Mouse (Mus musculus) MEL (cell line): ENCODE measurements around the gene Hcrt. TPM values are rescaled to one million over a fixed set of nuclear protein-coding genes. Genes with fewer than 3 reads are reported as not detected.

ENCODE experiments used
- DNase-seq: peaks from one replicate; pipeline ENCODE4 v3.0.0; 2011; ENCODE audit warnings: low read depth, low spot score
- H3K27ac ChIP-seq: 2 replicates; pipeline ENCODE4 v1.5.1; 2012; ENCODE audit warnings: low read depth, mild to moderate bottlenecking, control low read depth, low read length, moderate library complexity; ENCODE audit not compliant: control insufficient read depth
- H3K27me3 ChIP-seq, 2 experiments: fragments of 150-350 bp in 1 of 2; sonication (generic) in 1 of 2; 2 replicates each; pipeline ENCODE4 v1.6.1; 2012; ENCODE audit warnings: low read length in 2 of 2, mild to moderate bottlenecking in 2 of 2, improper control_type of control experiment in 1 of 2, moderate library complexity in 1 of 2; ENCODE audit not compliant: insufficient read depth in 2 of 2, control insufficient read depth in 1 of 2
- H3K36me3 ChIP-seq, 2 experiments: 2 replicates each; pipeline ENCODE4 v1.6.1; 2012 to 2014; ENCODE audit warnings: low read length in 2 of 2, improper control_type of control experiment in 1 of 2, inconsistent platforms in 1 of 2, mild to moderate bottlenecking in 1 of 2; ENCODE audit not compliant: insufficient read depth in 2 of 2, control insufficient read depth in 1 of 2
- H3K4me1 ChIP-seq, 2 experiments: fragments of 150-350 bp in 1 of 2; sonication (generic) in 1 of 2; 2 replicates each; pipeline ENCODE4 v1.6.1; 2012; ENCODE audit warnings: low read length in 2 of 2, improper control_type of control experiment in 1 of 2, mild to moderate bottlenecking in 1 of 2; ENCODE audit not compliant: insufficient read depth in 2 of 2, control insufficient read depth in 1 of 2
- H3K4me3 ChIP-seq, 2 experiments: fragments of 150-350 bp in 1 of 2; sonication (generic) in 1 of 2; 2 replicates each; pipeline ENCODE4 v1.5.1; 2012; ENCODE audit warnings: low read depth in 2 of 2, low read length in 2 of 2, mild to moderate bottlenecking in 2 of 2, moderate library complexity in 2 of 2, control low read depth in 1 of 2, improper control_type of control experiment in 1 of 2; ENCODE audit not compliant: control insufficient read depth in 1 of 2, insufficient read depth in 1 of 2
- H3K79me2 ChIP-seq: 2 replicates; pipeline ENCODE4 v1.6.1; 2012; ENCODE audit warnings: mild to moderate bottlenecking, low read length, moderate library complexity; ENCODE audit not compliant: control insufficient read depth, poor library complexity, insufficient read depth
- H3K9ac ChIP-seq: 2 replicates; pipeline ENCODE4 v1.6.1; 2012; ENCODE audit warnings: low read depth, mild to moderate bottlenecking, control low read depth, low read length, moderate library complexity; ENCODE audit not compliant: control insufficient read depth, poor library complexity, severe bottlenecking
- H3K9me3 ChIP-seq: fragments of 150-350 bp; sonication (generic); replicated peaks from 2 replicates; pipeline ENCODE4 v1.6.1; 2012; ENCODE audit warnings: mild to moderate bottlenecking, low read length, improper control_type of control experiment, moderate library complexity; ENCODE audit not compliant: insufficient read depth
- BHLHE40 ChIP-seq: IDR thresholded peaks from 2 replicates; pipeline ENCODE4 v1.6.1; 2012; ENCODE audit warnings: low read depth, mild to moderate bottlenecking, inconsistent platforms, low read length, improper control_type of control experiment, borderline replicate concordance
- CHD2 ChIP-seq: IDR thresholded peaks from 2 replicates; pipeline ENCODE4 v1.6.1; 2011; ENCODE audit warnings: low read length, improper control_type of control experiment
- CTCF ChIP-seq, 3 experiments: IDR thresholded peaks in 2 of 3; conservative IDR thresholded peaks in 1 of 3; 2 replicates each; pipeline ENCODE4 v1.5.1; 2011 to 2012; ENCODE audit warnings: low read length in 3 of 3, low read depth in 2 of 3, mild to moderate bottlenecking in 2 of 3, improper control_type of control experiment in 1 of 3, inconsistent platforms in 1 of 3, mixed read lengths in 1 of 3, moderate library complexity in 1 of 3; ENCODE audit not compliant: control insufficient read depth in 1 of 3, insufficient read depth in 1 of 3, poor library complexity in 1 of 3, severe bottlenecking in 1 of 3
- E2F4 ChIP-seq: IDR thresholded peaks from 2 replicates; pipeline ENCODE4 v1.6.1; 2011; ENCODE audit warnings: low read depth, low read length, improper control_type of control experiment, borderline replicate concordance
- EP300 ChIP-seq, 2 experiments: IDR thresholded peaks; 2 replicates each; pipeline ENCODE4 v1.6.1; 2011; ENCODE audit warnings: improper control_type of control experiment in 2 of 2, low read length in 2 of 2, low read depth in 1 of 2, mild to moderate bottlenecking in 1 of 2
- ETS1 ChIP-seq: IDR thresholded peaks from 2 replicates; pipeline ENCODE4 v1.6.1; 2012; ENCODE audit warnings: low read depth, mild to moderate bottlenecking, inconsistent platforms, low read length, improper control_type of control experiment, moderate library complexity
- GABPA ChIP-seq: IDR thresholded peaks from 2 replicates; pipeline ENCODE4 v1.6.1; 2012; ENCODE audit warnings: low read depth, mild to moderate bottlenecking, inconsistent platforms, low read length, improper control_type of control experiment, moderate library complexity
- GATA1 ChIP-seq: IDR thresholded peaks from 2 replicates; pipeline ENCODE4 v1.6.1; 2011; ENCODE audit warnings: low read depth, low read length, improper control_type of control experiment
- HCFC1 ChIP-seq: IDR thresholded peaks from 2 replicates; pipeline ENCODE4 v1.6.1; 2012; ENCODE audit warnings: low read depth, mild to moderate bottlenecking, inconsistent platforms, low read length, improper control_type of control experiment, moderate library complexity
- MAFK ChIP-seq: IDR thresholded peaks from 2 replicates; pipeline ENCODE4 v1.6.1; 2011; ENCODE audit warnings: low read depth, mild to moderate bottlenecking, low read length, improper control_type of control experiment, borderline replicate concordance
- MAX ChIP-seq: IDR thresholded peaks from 2 replicates; pipeline ENCODE4 v1.6.1; 2011; ENCODE audit warnings: low read length, improper control_type of control experiment
- MEF2A ChIP-seq: IDR thresholded peaks from 2 replicates; pipeline ENCODE4 v1.6.1; 2014; ENCODE audit warnings: low read depth, mild to moderate bottlenecking, inconsistent platforms, low read length, improper control_type of control experiment; ENCODE audit not compliant: poor library complexity, insufficient replicate concordance, severe bottlenecking; ENCODE audit errors: extremely low read depth
- MYB ChIP-seq: IDR thresholded peaks from 2 replicates; pipeline ENCODE4 v1.6.1; 2011; ENCODE audit warnings: mild to moderate bottlenecking, low read depth, low read length, improper control_type of control experiment
- MYC ChIP-seq: IDR thresholded peaks from 2 replicates; pipeline ENCODE4 v1.6.1; 2011; ENCODE audit warnings: low read depth, mild to moderate bottlenecking, low read length, improper control_type of control experiment, moderate library complexity
- NELFE ChIP-seq: IDR thresholded peaks from 2 replicates; pipeline ENCODE4 v1.6.1; 2011; ENCODE audit warnings: low read depth, low read length, improper control_type of control experiment
- POLR2A ChIP-seq, 2 experiments: IDR thresholded peaks; 2 replicates each; pipeline ENCODE4 v1.6.1; 2011 to 2012; ENCODE audit warnings: low read length in 2 of 2, mild to moderate bottlenecking in 2 of 2, control low read depth in 1 of 2, improper control_type of control experiment in 1 of 2, low read depth in 1 of 2, moderate library complexity in 1 of 2; ENCODE audit not compliant: control insufficient read depth in 1 of 2, insufficient read depth in 1 of 2, poor library complexity in 1 of 2
- POLR2AphosphoS5 ChIP-seq: IDR thresholded peaks from 2 replicates; pipeline ENCODE4 v1.6.1; 2012; ENCODE audit warnings: low read depth, borderline replicate concordance, mild to moderate bottlenecking, inconsistent platforms, low read length, moderate library complexity, mixed read lengths
- RAD21 ChIP-seq: IDR thresholded peaks from 2 replicates; pipeline ENCODE4 v1.6.1; 2011; ENCODE audit warnings: mild to moderate bottlenecking, low read depth, low read length, improper control_type of control experiment
- RCOR1 ChIP-seq: IDR thresholded peaks from 2 replicates; pipeline ENCODE4 v1.6.1; 2012; ENCODE audit warnings: low read depth, mild to moderate bottlenecking, inconsistent platforms, low read length, improper control_type of control experiment
- SIN3A ChIP-seq: IDR thresholded peaks from 2 replicates; pipeline ENCODE4 v1.6.1; 2012; ENCODE audit warnings: low read length, improper control_type of control experiment, inconsistent platforms
- SMC3 ChIP-seq: IDR thresholded peaks from 2 replicates; pipeline ENCODE4 v1.6.1; 2011; ENCODE audit warnings: low read depth, low read length, improper control_type of control experiment
- TCF12 ChIP-seq: IDR thresholded peaks from 2 replicates; pipeline ENCODE4 v1.6.1; 2014; ENCODE audit warnings: low read depth, mild to moderate bottlenecking, inconsistent platforms, low read length, improper control_type of control experiment, moderate library complexity
- USF1 ChIP-seq: IDR thresholded peaks from 2 replicates; pipeline ENCODE4 v1.6.1; 2014; ENCODE audit warnings: low read depth, mild to moderate bottlenecking, inconsistent platforms, low read length, improper control_type of control experiment, moderate library complexity
- ZC3H11A ChIP-seq: IDR thresholded peaks from 2 replicates; pipeline ENCODE4 v1.6.1; 2012; ENCODE audit warnings: low read depth, mild to moderate bottlenecking, inconsistent platforms, low read length, improper control_type of control experiment
- ZKSCAN1 ChIP-seq: IDR thresholded peaks from 2 replicates; pipeline ENCODE4 v1.6.1; 2012; ENCODE audit warnings: low read depth, mild to moderate bottlenecking, inconsistent platforms, low read length, improper control_type of control experiment, moderate library complexity
- ZMIZ1 ChIP-seq: IDR thresholded peaks from 2 replicates; pipeline ENCODE4 v1.6.1; 2012; ENCODE audit warnings: low read depth, mild to moderate bottlenecking, inconsistent platforms, low read length, improper control_type of control experiment, moderate library complexity
- ZNF384 ChIP-seq: IDR thresholded peaks from 2 replicates; pipeline ENCODE4 v1.6.1; 2012; ENCODE audit warnings: low read depth, mild to moderate bottlenecking, inconsistent platforms, low read length, improper control_type of control experiment
- polyA plus RNA-seq, 2 experiments: library from polyadenylated mRNA; stranded (reverse) in 1 of 2; unstranded in 1 of 2; fragments of >175 nt in 1 of 2; fragments of >200 nt in 1 of 2; gene quantifications; 2 replicates each; pipeline versions ENCODE4 v1.2.1 to v1.2.4; 2012; ENCODE audit warnings: low replicate concordance in 2 of 2, low read depth in 1 of 2; ENCODE audit not compliant: insufficient read length in 2 of 2, insufficient read depth in 1 of 2, missing spikeins in 1 of 2
- total RNA-seq: library from RNA; depleted of rRNA; stranded (reverse); fragments of 300-350 nt; gene quantifications from 2 replicates; pipeline ENCODE4 v1.2.3, GENCODE M21; 2012

The Hcrt gene
- total and polyA plus RNA-seq, 3 experiments, result not detected

- DNase-seq, result no peak
- H3K9me3 ChIP-seq, result no peaks in the 10 kb centered on the region
- H3K27ac ChIP-seq, result no peak overlapping the region
- H3K27me3 ChIP-seq, result no peaks in the 10 kb centered on the region
- H3K79me2 ChIP-seq, result no peaks in the 10 kb centered on the region
- TF ChIP-seq E2F4, result no peak
- TF ChIP-seq MAFK, result no peak
- no peak for TF ChIP-seq SMC3
- no peak for TF ChIP-seq GATA1
- no peak for TF ChIP-seq EP300 (IDR thresholded peaks at IDR 0.05; ENCODE audit: low read depth in 1 of 2, low read length in 2 of 2)
- no peak for TF ChIP-seq GABPA
- no peak for TF ChIP-seq MEF2A
- no peak for TF ChIP-seq SIN3A
- TF ChIP-seq MAX, result no peak
- TF ChIP-seq BHLHE40, result no peak
- TF ChIP-seq MYB, result no peak
- no peak for TF ChIP-seq ETS1
- TF ChIP-seq ZKSCAN1, result no peak
- no peak for TF ChIP-seq RAD21
- TF ChIP-seq ZMIZ1, result no peak
- no peak for TF ChIP-seq CTCF (IDR thresholded peaks at IDR 0.05 in 2 of 3, conservative IDR thresholded peaks at IDR 0.05 in 1 of 3; ENCODE audit: control insufficient read depth in 1 of 3, insufficient read depth in 1 of 3, low read depth in 2 of 3, low read length in 3 of 3, poor library complexity in 1 of 3, severe bottlenecking in 1 of 3)
- TF ChIP-seq POLR2A (IDR thresholded peaks at IDR 0.05; ENCODE audit: control insufficient read depth in 1 of 2, insufficient read depth in 1 of 2, low read depth in 1 of 2, low read length in 2 of 2, poor library complexity in 1 of 2), result no peak
- H3K4me3 ChIP-seq, result no peak overlapping the region
- 0 out of 4 replicates have a peak, but pooled peaks cover 0 to 5% of the 10 kb centered on the region in 2 experiments for H3K36me3 ChIP-seq
- peaks cover 3 to 9% of the 10 kb centered on the region in 2 experiments; a peak in 3 of 4 replicates for H3K4me1 ChIP-seq
- no peak overlapping the region for H3K9ac ChIP-seq
Observed at GRCm38 (mm10) chr11:100746546-100746945, 16.2 kb downstream of the Hcrt start.

- Histone ChIP-seq H3K9ac (no peak overlapping the region), H3K4me1 (peaks cover 3 to 9% of the 10 kb centered on the region in 2 experiments; a peak in 3 of 4 replicates), H3K4me3 (no peak overlapping the region), H3K79me2 (no peaks in the 10 kb centered on the region), H3K36me3 (0 out of 4 replicates have a peak, but pooled peaks cover 0 to 5% of the 10 kb centered on the region in 2 experiments), H3K9me3 (no peaks in the 10 kb centered on the region), H3K27ac (no peak overlapping the region), H3K27me3 (no peaks in the 10 kb centered on the region)
- TF ChIP-seq NELFE (peak; percentile 26; the same call in 1 of the 2 replicates), ZNF384 (peak; percentile 55), HCFC1 (0 out of 2 replicates have a peak, but pooled peaks have one; percentile 34), SMC3 (peak; percentile 88), ZC3H11A (peak; percentile 78), CHD2 (no peak), MYC (no peak), USF1 (no peak), TCF12 (no peak), RCOR1 (0 out of 2 replicates have a peak, but pooled peaks have one; percentile 32), RAD21 (peak; percentile 69), BHLHE40 (no peak), POLR2AphosphoS5 (no peak), POLR2A (IDR thresholded peaks at IDR 0.05; ENCODE audit: control insufficient read depth in 1 of 2, insufficient read depth in 1 of 2, low read depth in 1 of 2, low read length in 2 of 2, poor library complexity in 1 of 2) (no peak), EP300 (IDR thresholded peaks at IDR 0.05; ENCODE audit: low read depth in 1 of 2, low read length in 2 of 2) (no peak), GABPA (no peak), CTCF (IDR thresholded peaks at IDR 0.05 in 2 of 3, conservative IDR thresholded peaks at IDR 0.05 in 1 of 3; ENCODE audit: control insufficient read depth in 1 of 3, insufficient read depth in 1 of 3, low read depth in 2 of 3, low read length in 3 of 3, poor library complexity in 1 of 3, severe bottlenecking in 1 of 3) (peak; percentile 74 to 85 (median 76)), SIN3A (peak; percentile 24; the same call in 1 of the 2 replicates)
- DNase-seq, result peak; percentile 84
Observed at GRCm38 (mm10) chr11:100745085-100745484, 17.6 kb downstream of the Hcrt start.
